Mouse (Mus musculus) splenic B cell, adult 2 months (primary cell): ENCODE measurements around the gene Vipas39.

ENCODE experiments used
- DNase-seq: peaks from one replicate; pipeline ENCODE4 v3.0.0-alpha.2; 2011; ENCODE audit warnings: low read depth, low spot score
- H3K27me3 ChIP-seq: 2 replicates; pipeline ENCODE4 v1.6.1; 2012; ENCODE audit warnings: mild to moderate bottlenecking, low read length, moderate library complexity, mixed read lengths; ENCODE audit not compliant: control insufficient read depth, poor library complexity, insufficient read depth, severe bottlenecking
- H3K36me3 ChIP-seq: 2 replicates; pipeline ENCODE4 v1.6.1; 2012; ENCODE audit warnings: mild to moderate bottlenecking, low read length, moderate library complexity, mixed read lengths; ENCODE audit not compliant: control insufficient read depth, poor library complexity, insufficient read depth, severe bottlenecking

Gene Vipas39

GRCm38 (mm10) chr12:87195069-87195468 lies 71.0 kb downstream of the Vipas39 start:
- Histone ChIP-seq H3K27me3 (no peaks in the 10 kb centered on the region), H3K36me3 (no peaks in the 10 kb centered on the region)
- no peak for DNase-seq

- Histone ChIP-seq H3K27me3 (no peaks in the 10 kb centered on the region), H3K36me3 (no peaks in the 10 kb centered on the region)
- peak; percentile 60 for DNase-seq
Measured at GRCm38 (mm10) chr12:87193008-87193407, 73.0 kb downstream of the Vipas39 start.
